Comparison of ENCODE assay signal across 19 mouse cellular contexts in genomic region chr2:145737196-145737595, GRCm38 (mm10).
A peak's percentile ranks its signal among the peaks of the same experiment; 100 is the strongest.
DNase-seq lines count a peak whose midpoint lies in the region; ATAC-seq and TF ChIP-seq lines count a peak whose summit lies in the region.
"Had no signal": no experiment of that assay in that cellular context is flagged by ENCODE, and none has a peak within 500 bp of the region (broad histone marks: within the 10 kb centered on the region; RNA-seq: fewer than 3 reads in every experiment).

No protein-coding gene starts in this region.

- peaks cover 3% of the 10 kb centered on the region; the same call in 1 of the 2 replicates for H3K36me3 ChIP-seq in kidney, postnatal 0 days (ENCODE audit: insufficient read depth, low read length)
- H3K36me3 ChIP-seq: heart, embryonic 15.5 days; neural tube, embryonic 12.5 days had no signal

- no peaks in the 10 kb centered on the region for H3K27me3 ChIP-seq in kidney, postnatal 0 days (ENCODE audit: insufficient read depth, low read length)
- H3K27me3 ChIP-seq: forebrain, embryonic 13.5 days; heart, embryonic 15.5 days; neural tube, embryonic 12.5 days had no signal

- WGBS in kidney, postnatal 0 days, result 27% methylated on average over 5 of the region's 5 CpGs

- no peak overlapping the region for H3K4me3 ChIP-seq in kidney, postnatal 0 days (replicated peaks; ENCODE audit: low read depth, low read length)
- H3K4me3 ChIP-seq: erythroblast, embryonic 14.5 days; forebrain, embryonic 13.5 days; heart, embryonic 15.5 days; neural tube, embryonic 12.5 days had no signal

- H3K9me3 ChIP-seq in kidney, postnatal 0 days (replicated peaks; ENCODE audit: low read length), result no peaks in the 10 kb centered on the region
- H3K9me3 ChIP-seq: forebrain, embryonic 13.5 days; heart, embryonic 15.5 days; neural tube, embryonic 12.5 days had no signal

- DNase-seq in embryo, embryonic 11 days, result peak; percentile 23
- DNase-seq in embryo, embryonic 9.5 days (ENCODE audit: extremely low spot score), result no peak
- DNase-seq in kidney, postnatal 0 days (ENCODE audit: low spot score), result peak; percentile 63
- DNase-seq in kidney, postnatal 36 days, result no peak
- no peak for DNase-seq in right cerebral cortex, postnatal 36 days (ENCODE audit: low spot score in 2 of 2)
- DNase-seq in natural killer cell, adult 2 months (ENCODE audit: low spot score in 2 of 2), result no peak
- DNase-seq: cerebellum, postnatal 10 days; gastrocnemius, postnatal 10 days; kidney, adult 2 months; lung, adult 18-20 months; lung, postnatal 14 days had no signal

- H3K9ac ChIP-seq in kidney, postnatal 0 days (ENCODE audit: low read depth, low read length), result no peak overlapping the region
- H3K9ac ChIP-seq: forebrain, embryonic 13.5 days; heart, embryonic 15.5 days; neural tube, embryonic 12.5 days had no signal

- H3K27ac ChIP-seq in kidney, postnatal 0 days, result no peak overlapping the region
- H3K27ac ChIP-seq: forebrain, embryonic 13.5 days; heart, embryonic 15.5 days; neural tube, embryonic 12.5 days; stomach, postnatal 0 days had no signal

- no peak for TF ChIP-seq CTCF in kidney, postnatal 0 days (IDR thresholded peaks at IDR 0.05; ENCODE audit: low read depth)

- H3K4me1 ChIP-seq in kidney, postnatal 0 days (replicated peaks; ENCODE audit: insufficient read depth, low read length), result no peaks in the 10 kb centered on the region
- H3K4me1 ChIP-seq: forebrain, embryonic 13.5 days; neural tube, embryonic 12.5 days had no signal

- no peak for ATAC-seq in kidney, postnatal 0 days (replicated peaks; ENCODE audit: low FRiP score, low read depth)
- ATAC-seq in granulocyte monocyte progenitor cell, adult 5-6 weeks (replicated peaks; ENCODE audit: poor library complexity, severe bottlenecking), result peak; percentile 74
- ATAC-seq: activated CD4-positive, CD25-positive, alpha-beta regulatory T cell, adult 4 months; forebrain, embryonic 13.5 days; hindbrain, embryonic 16.5 days had no signal

- H3K4me2 ChIP-seq in kidney, postnatal 0 days (ENCODE audit: low read length), result no peak overlapping the region
- H3K4me2 ChIP-seq: forebrain, embryonic 13.5 days; heart, embryonic 15.5 days; neural tube, embryonic 12.5 days had no signal

Comparison
In these comparisons a context has a peak if more than half of its experiments do, and no peak if none do; other contexts are left out.
1. DNase-seq: peak in embryo, embryonic 11 days (single experiment) and kidney, postnatal 0 days (single experiment); none in embryo, embryonic 9.5 days (single experiment), kidney, postnatal 36 days (0 of 2), right cerebral cortex, postnatal 36 days (0 of 2) and natural killer cell, adult 2 months (0 of 2).